Mouse (Mus musculus): ENCODE data around the gene AI837181.

DNA sequence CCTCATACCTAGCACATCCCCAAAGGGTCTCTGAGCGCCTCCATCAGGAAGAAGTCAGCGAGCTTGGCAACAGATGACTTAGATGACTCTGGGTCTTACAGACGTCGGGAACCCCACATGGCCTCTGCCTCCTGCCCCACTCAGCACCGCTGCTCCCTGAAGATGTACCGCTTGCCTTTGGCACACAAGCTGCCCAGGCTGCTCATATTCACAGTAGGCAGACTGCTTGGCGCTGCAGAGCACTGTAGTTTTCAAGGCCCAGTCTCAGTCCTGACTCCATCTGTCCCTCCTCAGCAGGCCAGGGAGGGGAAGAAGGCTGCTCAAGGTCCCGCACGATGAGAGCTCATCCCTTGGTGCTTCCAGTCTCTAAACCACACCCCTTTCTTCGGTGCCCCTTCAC is 2.7 kb upstream of the AI837181 start:
- TF ChIP-seq EP300 (IDR thresholded peaks at IDR 0.05) = no peak
- TF ChIP-seq CTCF (IDR thresholded peaks at IDR 0.05) = no peak

All from lung, postnatal 0 days (tissue).